Mouse (Mus musculus): ENCODE measurements around the gene Ppp1r35. TPM values are rescaled to one million over a fixed set of nuclear protein-coding genes. Genes with fewer than 3 reads are reported as not detected.

Gene Ppp1r35
- polyA plus RNA-seq, 1 experiment from 2014 or later, result 61.4 TPM

DNA sequence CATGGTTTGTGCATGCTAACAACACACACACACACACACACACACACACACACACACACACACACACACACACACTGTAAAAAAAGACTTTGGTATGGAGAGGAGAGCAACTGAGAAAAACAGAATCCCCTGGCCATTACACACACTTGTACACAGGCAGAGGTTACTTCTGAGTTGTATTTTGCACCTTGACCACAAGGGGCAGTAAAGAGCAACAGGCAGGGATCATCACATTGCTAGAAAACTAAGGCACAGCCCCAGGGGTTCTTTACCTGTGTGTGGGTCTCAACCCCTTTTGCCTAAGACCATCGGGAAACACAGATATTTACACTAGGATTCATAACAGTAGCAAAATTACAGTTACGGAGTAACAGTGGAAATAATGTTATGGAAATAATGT lies 7.9 kb upstream of the Ppp1r35 start:
- DNase-seq (ENCODE audit: low spot score), result peak; percentile 70
- H3K4me1 ChIP-seq (ENCODE audit: control insufficient read depth, insufficient read depth, low read length), result no peaks in the 10 kb centered on the region

DNA sequence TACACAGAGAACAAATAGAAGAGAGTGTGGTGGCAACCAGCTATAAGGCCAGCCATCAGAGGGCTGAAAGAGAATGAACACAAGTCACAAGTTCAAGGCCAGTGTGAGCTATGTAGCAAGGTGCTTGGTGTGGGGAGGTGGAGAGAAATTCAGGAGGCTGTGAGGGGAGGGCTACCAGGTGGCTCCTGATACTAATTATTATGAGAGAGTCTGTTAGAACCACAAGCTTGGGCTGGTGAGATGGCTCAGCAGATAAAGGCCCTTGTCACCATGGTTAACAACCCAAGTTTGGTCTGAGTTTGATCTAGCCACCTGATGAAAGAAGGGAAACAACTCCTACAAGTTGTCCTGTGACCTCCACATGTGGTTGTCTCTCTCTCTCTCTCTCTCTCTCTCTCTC lies 5.9 kb upstream of the Ppp1r35 start:
- H3K27me3 ChIP-seq (ENCODE audit: control insufficient read depth, insufficient read depth, low read length), result no peaks in the 10 kb centered on the region
- ATAC-seq (ENCODE audit: insufficient number of reproducible peaks, low FRiP score, low TSS enrichment, low read depth), result no peak
- H3K9ac ChIP-seq (ENCODE audit: low read length), result no peak overlapping the region
- H3K27ac ChIP-seq (replicated peaks; ENCODE audit: low read depth, low read length), result no peak overlapping the region
- no peak for DNase-seq (ENCODE audit: low spot score)
- no peaks in the 10 kb centered on the region for H3K9me3 ChIP-seq (ENCODE audit: control insufficient read depth, low read length)
- H3K4me3 ChIP-seq (ENCODE audit: low read depth, low read length), result no peak overlapping the region
- no peak overlapping the region for H3K4me2 ChIP-seq (ENCODE audit: low read depth, severe bottlenecking)
- H3K4me1 ChIP-seq (ENCODE audit: control insufficient read depth, insufficient read depth, low read length), result no peaks in the 10 kb centered on the region
- H3K36me3 ChIP-seq (ENCODE audit: control insufficient read depth, insufficient read depth, low read length), result no peaks in the 10 kb centered on the region

More for the DNA sequence above, 7.9 kb upstream of the Ppp1r35 start:
- Histone ChIP-seq H3K9ac (ENCODE audit: low read length) (no peak overlapping the region), H3K36me3 (ENCODE audit: control insufficient read depth, insufficient read depth, low read length) (no peaks in the 10 kb centered on the region), H3K9me3 (ENCODE audit: control insufficient read depth, low read length) (no peaks in the 10 kb centered on the region), H3K4me3 (ENCODE audit: low read depth, low read length) (no peak overlapping the region), H3K27me3 (ENCODE audit: control insufficient read depth, insufficient read depth, low read length) (no peaks in the 10 kb centered on the region), H3K27ac (replicated peaks; ENCODE audit: low read depth, low read length) (no peak overlapping the region), H3K4me2 (ENCODE audit: low read depth, severe bottlenecking) (no peak overlapping the region)
- no peak for ATAC-seq (ENCODE audit: insufficient number of reproducible peaks, low FRiP score, low TSS enrichment, low read depth)
- 43% methylated on average over 2 of the region's 2 CpGs for WGBS

DNA sequence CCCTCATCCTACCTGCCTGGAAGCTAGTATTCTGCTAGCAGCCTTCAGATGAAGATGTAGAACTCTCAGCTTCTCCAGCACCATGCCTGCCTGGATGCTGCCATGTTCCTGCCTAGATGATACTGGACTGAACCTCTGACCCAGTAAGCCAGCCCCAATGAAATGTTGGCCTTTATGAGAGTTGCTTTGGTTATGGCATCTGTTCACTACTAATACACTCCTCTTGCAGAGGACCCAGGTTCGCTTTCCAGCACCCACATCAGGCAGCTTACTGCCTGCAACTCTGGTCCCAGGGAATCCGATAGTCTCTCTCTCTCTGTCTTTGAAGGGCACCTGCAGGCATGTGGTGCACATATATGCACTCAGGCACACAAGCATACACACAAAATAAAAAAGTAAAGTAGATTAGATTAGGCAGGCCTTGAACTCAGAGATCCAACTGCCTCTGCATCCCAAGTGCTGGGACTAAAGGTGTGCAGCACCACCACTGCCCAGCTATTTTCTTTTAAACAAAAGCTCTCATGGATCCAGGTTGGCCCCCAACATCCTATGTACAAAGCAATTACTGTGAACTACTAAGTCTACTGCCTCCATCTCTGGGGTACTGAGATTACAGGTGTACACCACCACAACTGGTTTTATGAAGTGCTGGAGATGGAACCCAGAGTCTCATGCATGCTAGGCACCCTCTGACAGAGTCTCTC lies 2.9 kb upstream of the Ppp1r35 start:
- Histone ChIP-seq H3K4me2 (ENCODE audit: low read depth, severe bottlenecking) (no peak overlapping the region), H3K27me3 (ENCODE audit: control insufficient read depth, insufficient read depth, low read length) (no peaks in the 10 kb centered on the region)

DNA sequence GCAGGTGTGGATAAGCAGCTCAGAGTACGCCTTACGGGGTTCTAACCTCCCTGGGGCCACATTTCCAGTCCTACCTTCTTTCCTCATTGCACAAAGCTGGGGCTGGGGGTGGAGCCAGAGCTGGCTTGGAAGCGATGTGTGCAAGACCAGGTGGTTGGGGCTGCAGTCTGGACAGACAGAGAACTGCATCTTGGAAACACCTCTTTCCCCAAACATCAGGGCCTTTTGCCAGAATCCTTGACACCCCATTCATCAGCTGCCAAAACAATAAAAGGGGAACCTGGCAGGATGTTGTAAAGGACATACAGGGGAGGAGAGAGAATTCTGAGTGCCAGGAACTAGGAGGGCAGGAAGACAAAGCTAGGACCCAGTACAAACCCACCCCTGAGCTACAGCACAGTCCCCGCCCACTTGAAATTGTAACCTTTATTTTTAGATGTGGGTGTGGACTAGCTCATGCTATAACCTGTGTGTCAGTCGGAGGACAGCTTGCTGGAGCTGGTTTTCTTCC lies 2.2 kb upstream of the Ppp1r35 start:
- Histone ChIP-seq H3K4me1 (ENCODE audit: control insufficient read depth, insufficient read depth, low read length) (0 out of 2 replicates have a peak, but pooled peaks cover 7% of the 10 kb centered on the region), H3K9me3 (ENCODE audit: control insufficient read depth, low read length) (no peaks in the 10 kb centered on the region), H3K4me2 (ENCODE audit: low read depth, severe bottlenecking) (no peak overlapping the region), H3K4me3 (ENCODE audit: low read depth, low read length) (no peak overlapping the region), H3K27ac (replicated peaks; ENCODE audit: low read depth, low read length) (no peak overlapping the region), H3K36me3 (ENCODE audit: control insufficient read depth, insufficient read depth, low read length) (peaks cover 3% of the 10 kb centered on the region), H3K27me3 (ENCODE audit: control insufficient read depth, insufficient read depth, low read length) (no peaks in the 10 kb centered on the region), H3K9ac (ENCODE audit: low read length) (no peak overlapping the region)
- DNase-seq (ENCODE audit: low spot score), result no peak
- peak; percentile 46; the same call in 1 of the 2 replicates for ATAC-seq (ENCODE audit: insufficient number of reproducible peaks, low FRiP score, low TSS enrichment, low read depth)
- WGBS, result 34% methylated on average over 5 of the region's 5 CpGs

More for the DNA sequence above, 2.9 kb upstream of the Ppp1r35 start:
- DNase-seq (ENCODE audit: low spot score), result no peak
- Histone ChIP-seq H3K4me3 (ENCODE audit: low read depth, low read length) (no peak overlapping the region), H3K36me3 (ENCODE audit: control insufficient read depth, insufficient read depth, low read length) (no peaks in the 10 kb centered on the region; the same call in 1 of the 2 replicates), H3K9ac (ENCODE audit: low read length) (no peak overlapping the region), H3K4me1 (ENCODE audit: control insufficient read depth, insufficient read depth, low read length) (0 out of 2 replicates have a peak, but pooled peaks cover 7% of the 10 kb centered on the region), H3K27ac (replicated peaks; ENCODE audit: low read depth, low read length) (no peak overlapping the region), H3K9me3 (ENCODE audit: control insufficient read depth, low read length) (no peaks in the 10 kb centered on the region)
- WGBS, result 94% methylated on average over 2 of the region's 2 CpGs
- ATAC-seq (ENCODE audit: insufficient number of reproducible peaks, low FRiP score, low TSS enrichment, low read depth), result no peak

DNA sequence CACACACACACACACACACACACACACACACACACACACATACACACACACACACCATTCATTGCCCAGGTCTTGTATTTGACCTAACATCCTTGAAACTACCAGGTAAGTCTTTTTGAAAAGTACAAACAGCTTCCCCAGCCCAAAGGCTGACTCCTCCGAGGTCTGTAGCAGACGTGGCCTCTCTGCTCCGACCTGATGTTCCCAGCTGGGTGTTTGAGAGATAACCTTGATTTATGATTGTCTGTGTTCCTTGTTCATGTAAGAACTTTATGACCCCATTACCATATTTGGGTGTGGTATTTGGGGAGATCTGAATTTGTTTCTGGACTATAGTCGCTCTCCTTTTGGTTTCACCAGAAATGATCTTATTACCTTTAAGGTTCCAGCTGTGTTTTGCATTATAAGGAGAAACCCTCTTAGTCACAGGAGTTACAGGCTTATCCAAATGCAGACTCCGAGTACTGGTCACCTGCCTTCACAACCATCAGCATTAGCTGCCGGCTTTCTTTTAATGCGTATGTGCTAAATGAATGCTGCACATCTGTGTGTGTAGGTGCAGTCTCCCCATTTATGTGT lies 1.3 kb upstream of the Ppp1r35 start:
- Histone ChIP-seq H3K4me1 (ENCODE audit: control insufficient read depth, insufficient read depth, low read length) (0 out of 2 replicates have a peak, but pooled peaks cover 7% of the 10 kb centered on the region), H3K36me3 (ENCODE audit: control insufficient read depth, insufficient read depth, low read length) (peaks cover 9% of the 10 kb centered on the region), H3K4me2 (ENCODE audit: low read depth, severe bottlenecking) (no peak overlapping the region), H3K27me3 (ENCODE audit: control insufficient read depth, insufficient read depth, low read length) (no peaks in the 10 kb centered on the region), H3K9me3 (ENCODE audit: control insufficient read depth, low read length) (no peaks in the 10 kb centered on the region), H3K27ac (replicated peaks; ENCODE audit: low read depth, low read length) (no peak overlapping the region), H3K4me3 (ENCODE audit: low read depth, low read length) (no peak overlapping the region), H3K9ac (ENCODE audit: low read length) (no peak overlapping the region)
- DNase-seq (ENCODE audit: low spot score), result no peak
- no peak for ATAC-seq (ENCODE audit: insufficient number of reproducible peaks, low FRiP score, low TSS enrichment, low read depth)
- WGBS, result 75% methylated on average over 7 of the region's 7 CpGs

DNA sequence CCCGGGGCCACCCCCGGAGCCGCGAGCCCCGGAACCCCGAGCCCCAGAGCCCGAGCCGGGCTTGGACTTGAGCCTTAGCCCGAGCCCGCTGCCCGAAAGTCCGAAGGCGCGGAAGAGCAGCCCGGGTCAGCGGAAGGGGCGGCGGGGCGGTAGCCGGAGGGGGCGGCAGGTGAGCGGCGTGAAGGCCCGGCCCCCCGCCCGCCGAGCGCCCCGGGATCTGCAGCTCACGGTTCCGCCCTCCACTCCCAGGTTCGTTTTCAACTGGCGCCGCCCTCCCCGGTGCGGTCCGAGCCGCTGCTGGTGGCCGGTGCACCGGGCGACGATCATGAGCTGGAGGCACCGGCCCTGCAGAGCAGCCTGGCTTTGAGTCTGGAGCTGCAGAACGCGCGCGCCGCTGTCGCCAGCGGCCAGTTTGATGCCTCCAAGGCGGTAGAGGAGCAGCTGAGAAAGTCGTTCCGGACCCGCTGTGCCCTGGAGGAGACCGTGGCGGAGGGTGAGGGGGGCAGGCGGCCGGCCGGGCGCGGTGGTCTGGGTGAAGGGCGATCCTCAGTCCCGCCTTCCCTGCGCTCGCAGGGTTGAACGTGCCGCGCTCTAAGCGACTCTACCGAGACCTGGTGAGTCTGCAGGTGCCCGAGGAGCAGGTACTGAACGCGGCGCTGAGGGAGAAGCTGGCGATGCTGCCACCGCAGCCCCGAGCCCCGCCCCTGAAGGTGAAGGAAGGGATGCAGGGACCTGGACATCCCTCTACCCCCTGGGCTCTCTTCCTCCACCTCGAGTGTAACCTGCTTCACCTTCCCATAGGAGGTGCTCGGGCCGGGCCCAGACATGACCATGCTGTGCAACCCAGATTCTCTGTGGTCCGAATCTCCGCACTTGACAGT lies 644 bp downstream of the Ppp1r35 start:
- Histone ChIP-seq H3K27ac (replicated peaks; ENCODE audit: low read depth, low read length) (peak overlapping the region; percentile 89), H3K4me3 (ENCODE audit: low read depth, low read length) (peak overlapping the region; percentile 97), H3K36me3 (ENCODE audit: control insufficient read depth, insufficient read depth, low read length) (peaks cover 18% of the 10 kb centered on the region), H3K4me2 (ENCODE audit: low read depth, severe bottlenecking) (peak overlapping the region; percentile 93), H3K27me3 (ENCODE audit: control insufficient read depth, insufficient read depth, low read length) (no peaks in the 10 kb centered on the region), H3K9ac (ENCODE audit: low read length) (peak overlapping the region; percentile 90), H3K4me1 (ENCODE audit: control insufficient read depth, insufficient read depth, low read length) (peaks cover 19% of the 10 kb centered on the region), H3K9me3 (ENCODE audit: control insufficient read depth, low read length) (no peaks in the 10 kb centered on the region)
- under 1% methylated on average over 80 of the region's 83 CpGs for WGBS
- DNase-seq (ENCODE audit: low spot score) (peak; percentile 56), ATAC-seq (ENCODE audit: insufficient number of reproducible peaks, low FRiP score, low TSS enrichment, low read depth) (peak; percentile 7)

DNA sequence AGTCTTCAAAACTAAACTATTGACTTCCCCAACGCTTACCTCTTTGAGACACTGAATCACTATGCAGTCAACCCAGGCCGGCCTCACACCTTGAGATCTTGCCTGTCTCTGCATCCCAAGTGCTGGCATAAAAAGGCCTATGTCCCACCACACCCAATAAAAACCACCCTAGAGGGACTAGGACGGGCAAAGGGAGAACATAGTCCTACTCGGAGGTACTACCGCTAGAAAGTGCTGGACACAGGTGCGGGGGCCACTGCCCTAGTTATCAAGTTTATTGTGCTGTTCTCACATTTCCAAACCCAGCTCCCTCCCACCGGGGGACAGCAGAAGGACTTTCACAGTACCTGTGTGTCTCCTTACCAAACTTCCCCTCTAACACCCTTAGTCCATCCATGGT lies 3.0 kb downstream of the Ppp1r35 start:
- no peak overlapping the region for H3K4me2 ChIP-seq (ENCODE audit: low read depth, severe bottlenecking)
- WGBS, result 92% methylated on average over 7 of the region's 7 CpGs
- H3K36me3 ChIP-seq (ENCODE audit: control insufficient read depth, insufficient read depth, low read length), result peaks cover 21% of the 10 kb centered on the region
- no peaks in the 10 kb centered on the region for H3K9me3 ChIP-seq (ENCODE audit: control insufficient read depth, low read length)
- H3K27ac ChIP-seq (replicated peaks; ENCODE audit: low read depth, low read length), result no peak overlapping the region
- no peak overlapping the region for H3K4me3 ChIP-seq (ENCODE audit: low read depth, low read length)
- no peak overlapping the region for H3K9ac ChIP-seq (ENCODE audit: low read length)
- DNase-seq (ENCODE audit: low spot score) (no peak), ATAC-seq (ENCODE audit: insufficient number of reproducible peaks, low FRiP score, low TSS enrichment, low read depth) (no peak)
- peaks cover 29% of the 10 kb centered on the region for H3K4me1 ChIP-seq (ENCODE audit: control insufficient read depth, insufficient read depth, low read length)
- no peaks in the 10 kb centered on the region for H3K27me3 ChIP-seq (ENCODE audit: control insufficient read depth, insufficient read depth, low read length)

Measured in limb, embryonic 11.5 days (tissue).